8 mouse cellular contexts compared by ENCODE assay signal in the genomic region with DNA sequence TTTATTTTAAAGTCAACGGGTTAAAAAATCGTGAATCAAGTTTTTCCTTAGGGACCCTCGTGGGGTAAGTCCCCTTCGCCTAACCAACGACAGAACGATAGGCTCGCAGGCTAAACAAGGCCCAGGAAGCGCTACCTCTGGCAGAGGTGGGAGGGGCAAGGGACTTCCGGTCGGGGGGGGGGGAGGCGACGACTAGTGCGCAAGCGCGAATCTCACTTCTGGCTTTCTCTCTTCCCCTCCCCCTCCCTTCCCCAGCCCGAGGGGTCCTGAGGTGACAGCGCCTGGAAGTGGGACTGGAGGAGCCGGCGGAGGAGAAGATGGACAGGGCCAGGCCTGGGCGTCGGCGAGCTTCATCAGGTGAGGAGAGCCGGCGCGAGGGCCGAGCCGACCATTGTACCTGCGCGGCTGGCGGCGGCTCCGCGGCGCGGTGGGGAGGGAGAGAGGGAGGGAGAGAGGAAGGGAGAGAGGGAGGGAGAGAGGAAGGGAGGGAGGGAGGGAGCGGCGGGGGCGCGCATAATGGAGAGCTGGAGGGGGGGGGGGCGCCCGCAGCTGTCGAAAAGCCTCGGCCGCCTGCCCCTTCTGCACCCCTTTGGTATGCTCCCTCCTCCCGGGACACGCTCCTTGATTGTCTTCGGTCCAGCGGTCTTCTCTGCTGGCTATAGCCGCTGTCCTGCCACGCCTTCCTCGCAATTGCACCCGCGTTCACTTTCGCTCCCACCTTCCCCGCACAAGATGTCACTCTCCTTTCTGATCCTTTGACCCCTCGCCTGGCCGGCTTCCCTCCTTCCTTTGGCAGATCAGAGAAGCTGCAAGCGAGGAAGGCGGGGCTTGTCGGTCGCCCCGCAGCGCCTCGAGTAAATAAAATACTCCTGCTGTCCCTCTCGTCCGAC. TPM values are rescaled to one million over a fixed set of nuclear protein-coding genes. Genes with fewer than 3 reads are reported as not detected.
A peak's percentile ranks its signal among the peaks of the same experiment; 100 is the strongest.
DNase-seq lines count a peak whose midpoint lies in the region; ATAC-seq and TF ChIP-seq lines count a peak whose summit lies in the region.

No protein-coding gene starts in this region.

- TF ChIP-seq CTCF in thymus, adult 2 months (IDR thresholded peaks at IDR 0.05; ENCODE audit: borderline replicate concordance, control insufficient read depth, extremely low read depth, insufficient read depth, low read length, poor library complexity): no peak

- H3K36me3 ChIP-seq in hindbrain, embryonic 10.5 days: peaks cover 8% of the 10 kb centered on the region
- no peaks in the 10 kb centered on the region for H3K36me3 ChIP-seq in lung, embryonic 15.5 days
- H3K36me3 ChIP-seq in thymus, adult 2 months (ENCODE audit: control insufficient read depth, insufficient read depth, low read length): no peaks in the 10 kb centered on the region

- no peaks in the 10 kb centered on the region for H3K27me3 ChIP-seq in hindbrain, embryonic 10.5 days (ENCODE audit: insufficient read depth, poor library complexity, severe bottlenecking)
- no peaks in the 10 kb centered on the region for H3K27me3 ChIP-seq in lung, embryonic 15.5 days
- no peaks in the 10 kb centered on the region for H3K27me3 ChIP-seq in thymus, adult 2 months (ENCODE audit: control insufficient read depth, insufficient read depth, low read length)

- H3K27ac ChIP-seq in hindbrain, embryonic 10.5 days: peak overlapping the region; percentile 93
- peak overlapping the region; percentile 95 for H3K27ac ChIP-seq in lung, embryonic 15.5 days
- peak overlapping the region; percentile 83 for H3K27ac ChIP-seq in thymus, adult 2 months (ENCODE audit: control insufficient read depth, insufficient read depth, low read length)

- H3K4me3 ChIP-seq in hindbrain, embryonic 10.5 days: peak overlapping the region; percentile 69
- peak overlapping the region; percentile 77 for H3K4me3 ChIP-seq in lung, embryonic 15.5 days
- peak overlapping the region; percentile 98 for H3K4me3 ChIP-seq in thymus, adult 2 months (ENCODE audit: control insufficient read depth, insufficient read depth, low read length)

- H3K9ac ChIP-seq in lung, embryonic 15.5 days: peak overlapping the region; percentile 70

- H3K4me2 ChIP-seq in lung, embryonic 15.5 days: peak overlapping the region; percentile 51

- no peaks in the 10 kb centered on the region for H3K9me3 ChIP-seq in hindbrain, embryonic 10.5 days
- H3K9me3 ChIP-seq in lung, embryonic 15.5 days: no peaks in the 10 kb centered on the region

- ATAC-seq in frontal cortex, adult (ENCODE audit: low TSS enrichment): peak; percentile 87
- ATAC-seq in lung, embryonic 15.5 days (ENCODE audit: borderline replicate concordance, extremely low read depth, low FRiP score, low TSS enrichment): peak; percentile 85

- under 1% methylated on average over 61 of the region's 66 CpGs for WGBS in hindbrain, embryonic 10.5 days
- WGBS in lung, embryonic 15.5 days: under 1% methylated on average over 51 of the region's 66 CpGs
- WGBS in thymus, adult 2 months: under 1% methylated on average over 47 of the region's 66 CpGs

- peak; percentile 57; the same call in 1 of the 2 replicates for TF ChIP-seq POLR2A in thymus, adult 2 months (IDR thresholded peaks at IDR 0.05; ENCODE audit: control insufficient read depth, extremely low read depth, insufficient read depth, low read length, poor library complexity)

- peak; percentile 95 for DNase-seq in Muller cell, postnatal 12 days (ENCODE audit: inconsistent ontology term)
- DNase-seq in cerebellum, adult 9-10 months: peak; percentile 90
- DNase-seq in hindbrain, embryonic 10.5 days (ENCODE audit: low spot score): peak; percentile 95
- peak; percentile 63 for DNase-seq in layer of hippocampus, adult 9-10 months (ENCODE audit: low spot score)
- peak; percentile 73 for DNase-seq in ovary, adult 18-20 months (ENCODE audit: low spot score)
- peak; percentile 85 for DNase-seq in thymus, adult 2 months

- peaks cover 9% of the 10 kb centered on the region for H3K4me1 ChIP-seq in hindbrain, embryonic 10.5 days (replicated peaks)
- H3K4me1 ChIP-seq in lung, embryonic 15.5 days: peaks cover 8% of the 10 kb centered on the region
- H3K4me1 ChIP-seq in thymus, adult 2 months (replicated peaks; ENCODE audit: control insufficient read depth, insufficient read depth, low read length): peaks cover 10% of the 10 kb centered on the region

RNA-seq across cellular contexts. Expression of gene Senp7, which starts 27.3 kb away (rescaled TPM):
- polyA plus RNA-seq in hindbrain, embryonic 10.5 days (2016; fragmentation: Nextera tagmentation; extraction: Ambion mirVana): 32.5 and 35.7 TPM in 2 replicates
- polyA plus RNA-seq in lung, embryonic 15.5 days (2015; fragmentation: Nextera tagmentation; extraction: Ambion mirVana): 26.2 and 27.0 TPM in 2 replicates
- 11.2 and 14.1 TPM in 2 replicates for polyA plus RNA-seq in thymus, adult 2 months (2012; rRNA removed)

RNA-seq across cellular contexts. Expression of gene Trmt10c, which starts 37.8 kb away (rescaled TPM):
- polyA plus RNA-seq in hindbrain, embryonic 10.5 days (2016; fragmentation: Nextera tagmentation; extraction: Ambion mirVana): 25.5 and 29.0 TPM in 2 replicates
- 25.4 TPM in 2 replicates for polyA plus RNA-seq in lung, embryonic 15.5 days (2015; fragmentation: Nextera tagmentation; extraction: Ambion mirVana)
- polyA plus RNA-seq in thymus, adult 2 months (2012; rRNA removed): 6.5 and 6.8 TPM in 2 replicates

RNA-seq across cellular contexts. Expression of gene Pcnp, which starts 45.9 kb away (rescaled TPM):
- polyA plus RNA-seq in hindbrain, embryonic 10.5 days (2016; fragmentation: Nextera tagmentation; extraction: Ambion mirVana): 258 and 310 TPM in 2 replicates
- 233 and 240 TPM in 2 replicates for polyA plus RNA-seq in lung, embryonic 15.5 days (2015; fragmentation: Nextera tagmentation; extraction: Ambion mirVana)
- polyA plus RNA-seq in thymus, adult 2 months (2012; rRNA removed): 17.0 and 18.9 TPM in 2 replicates

Comparison
In these comparisons a context has a peak if more than half of its experiments do, and no peak if none do; other contexts are left out.
1. Peak in every context shown above with its lines: DNase-seq, ATAC-seq, H3K4me3 ChIP-seq and H3K27ac ChIP-seq.
2. RNA of gene Pcnp, which starts 45.9 kb away (polyA plus RNA-seq): 258 to 310 TPM in hindbrain, embryonic 10.5 days and 233 to 240 TPM in lung, embryonic 15.5 days; 17.0 to 18.9 TPM in thymus, adult 2 months; every median in the first group is over 10 times any median in the second.